Mouse (Mus musculus): Measurements from ENCODE around the gene Rer1. TPM values are rescaled to one million over a fixed set of nuclear protein-coding genes. Genes with fewer than 3 reads are reported as not detected.

Rer1 gene
- polyA plus RNA-seq, 1 experiment from 2014 or later = 166 TPM

DNA sequence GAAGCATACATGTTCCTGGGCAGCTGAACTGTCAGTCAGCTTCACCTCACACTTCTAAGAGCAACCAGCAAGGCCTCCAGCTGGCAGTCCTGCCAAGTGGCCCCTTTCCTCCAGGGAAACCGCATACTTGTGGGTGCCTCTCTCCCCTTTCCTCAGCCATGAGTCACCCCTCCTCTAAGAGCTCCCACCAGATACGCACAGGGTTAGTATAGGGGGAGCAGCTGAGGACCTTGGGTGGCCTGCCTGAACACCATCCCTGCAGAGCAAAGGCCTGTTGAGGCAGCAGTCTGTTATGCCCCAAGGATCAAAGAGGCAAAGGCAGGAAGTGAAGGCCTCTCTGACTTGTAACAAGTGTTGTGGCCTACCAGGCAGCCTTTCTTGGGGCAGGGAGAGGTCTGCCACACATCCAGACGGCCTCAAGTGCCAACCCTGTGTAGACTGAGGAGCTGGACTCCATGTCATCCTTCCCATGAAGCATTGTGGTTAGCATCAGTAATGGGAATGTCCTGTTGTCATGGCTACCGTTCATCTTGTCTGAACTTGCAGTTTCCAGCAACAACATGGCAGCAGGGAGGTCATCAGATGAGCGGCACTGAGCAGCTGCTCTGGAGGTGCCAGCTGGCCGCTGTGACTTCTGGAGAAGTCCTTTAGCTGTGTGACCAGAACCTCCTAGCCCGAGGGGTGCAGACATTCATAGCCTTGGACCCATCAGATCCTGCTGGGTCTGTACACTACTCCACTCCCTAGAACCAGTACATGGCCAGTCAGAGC is 40.6 kb upstream of the Rer1 start:
- Histone ChIP-seq H3K27ac (ENCODE audit: low read depth, low read length) (0 out of 2 replicates have a peak overlapping the region, but pooled peaks have one; percentile 17), H3K4me1 (replicated peaks; ENCODE audit: control insufficient read depth, insufficient read depth, low read length) (peaks cover 5% of the 10 kb centered on the region; the same call in 1 of the 2 replicates), H3K4me2 (replicated peaks; ENCODE audit: low read depth, low read length) (no peak overlapping the region), H3K36me3 (ENCODE audit: control insufficient read depth, insufficient read depth, low read length) (no peaks in the 10 kb centered on the region), H3K27me3 (ENCODE audit: control insufficient read depth, insufficient read depth, low read length) (no peaks in the 10 kb centered on the region), H3K4me3 (ENCODE audit: low read depth, low read length) (no peak overlapping the region), H3K9ac (ENCODE audit: low read depth, low read length) (no peak overlapping the region), H3K9me3 (ENCODE audit: control insufficient read depth, low read length) (no peaks in the 10 kb centered on the region)
- DNase-seq (ENCODE audit: low spot score) (peak; percentile 44), ATAC-seq (ENCODE audit: low FRiP score) (no peak)
- 66% methylated on average over 7 of the region's 7 CpGs for WGBS

DNA sequence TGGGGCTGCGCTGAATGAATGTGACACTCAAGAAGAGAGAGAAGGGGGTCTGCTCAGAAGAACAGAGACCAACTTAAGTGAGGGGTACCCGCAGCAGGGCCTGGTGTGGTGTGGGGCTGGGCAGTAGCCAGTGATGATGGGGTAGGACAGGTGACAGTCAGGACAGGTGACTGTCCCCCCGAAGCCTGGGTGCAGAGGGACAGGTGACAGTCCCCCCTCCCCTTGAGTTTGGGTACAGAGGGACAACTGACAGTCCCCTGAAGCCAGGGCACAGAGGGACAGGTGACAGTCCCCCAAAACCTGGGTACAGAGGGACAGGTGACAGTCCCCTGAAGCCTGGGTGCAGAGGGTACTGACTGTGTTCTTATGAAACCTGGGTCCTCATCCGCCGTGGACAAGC is 40.0 kb upstream of the Rer1 start:
- WGBS = 90% methylated on average over 5 of the region's 5 CpGs

DNA sequence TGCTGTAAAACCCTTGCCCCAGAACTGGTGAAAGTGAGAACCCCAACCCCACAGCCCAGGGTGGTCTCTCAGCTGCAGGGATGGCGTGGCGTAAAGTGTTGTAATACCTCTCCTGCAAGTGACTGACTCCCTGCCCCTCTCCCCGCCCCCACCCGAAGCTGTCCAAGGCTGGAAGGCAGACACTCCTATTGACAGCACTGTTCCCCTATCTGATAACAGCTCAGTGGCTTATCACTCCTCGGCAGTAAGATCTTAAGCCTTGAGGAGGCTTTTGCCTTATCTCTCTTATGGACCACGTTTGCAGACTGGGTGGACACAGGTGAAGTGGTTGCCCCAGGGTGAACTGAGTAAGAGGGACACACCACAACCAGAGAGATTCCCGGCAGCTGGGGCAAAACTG is 39.1 kb upstream of the Rer1 start:
- H3K4me1 ChIP-seq (replicated peaks; ENCODE audit: control insufficient read depth, insufficient read depth, low read length) = peaks cover 5% of the 10 kb centered on the region; the same call in 1 of the 2 replicates
- WGBS = 61% methylated on average over 7 of the region's 7 CpGs
- DNase-seq (ENCODE audit: low spot score) = no peak

More for the DNA sequence above, 40.0 kb upstream of the Rer1 start:
- H3K27me3 ChIP-seq (ENCODE audit: control insufficient read depth, insufficient read depth, low read length) = no peaks in the 10 kb centered on the region
- H3K4me3 ChIP-seq (ENCODE audit: low read depth, low read length) = no peak overlapping the region
- 0 out of 2 replicates have a peak overlapping the region, but pooled peaks have one; percentile 17 for H3K27ac ChIP-seq (ENCODE audit: low read depth, low read length)
- H3K4me1 ChIP-seq (replicated peaks; ENCODE audit: control insufficient read depth, insufficient read depth, low read length) = peaks cover 5% of the 10 kb centered on the region; the same call in 1 of the 2 replicates
- no peak overlapping the region for H3K9ac ChIP-seq (ENCODE audit: low read depth, low read length)
- DNase-seq (ENCODE audit: low spot score) = no peak
- no peaks in the 10 kb centered on the region for H3K9me3 ChIP-seq (ENCODE audit: control insufficient read depth, low read length)
- no peak for ATAC-seq (ENCODE audit: low FRiP score)
- no peaks in the 10 kb centered on the region for H3K36me3 ChIP-seq (ENCODE audit: control insufficient read depth, insufficient read depth, low read length)
- no peak overlapping the region for H3K4me2 ChIP-seq (replicated peaks; ENCODE audit: low read depth, low read length)

DNA sequence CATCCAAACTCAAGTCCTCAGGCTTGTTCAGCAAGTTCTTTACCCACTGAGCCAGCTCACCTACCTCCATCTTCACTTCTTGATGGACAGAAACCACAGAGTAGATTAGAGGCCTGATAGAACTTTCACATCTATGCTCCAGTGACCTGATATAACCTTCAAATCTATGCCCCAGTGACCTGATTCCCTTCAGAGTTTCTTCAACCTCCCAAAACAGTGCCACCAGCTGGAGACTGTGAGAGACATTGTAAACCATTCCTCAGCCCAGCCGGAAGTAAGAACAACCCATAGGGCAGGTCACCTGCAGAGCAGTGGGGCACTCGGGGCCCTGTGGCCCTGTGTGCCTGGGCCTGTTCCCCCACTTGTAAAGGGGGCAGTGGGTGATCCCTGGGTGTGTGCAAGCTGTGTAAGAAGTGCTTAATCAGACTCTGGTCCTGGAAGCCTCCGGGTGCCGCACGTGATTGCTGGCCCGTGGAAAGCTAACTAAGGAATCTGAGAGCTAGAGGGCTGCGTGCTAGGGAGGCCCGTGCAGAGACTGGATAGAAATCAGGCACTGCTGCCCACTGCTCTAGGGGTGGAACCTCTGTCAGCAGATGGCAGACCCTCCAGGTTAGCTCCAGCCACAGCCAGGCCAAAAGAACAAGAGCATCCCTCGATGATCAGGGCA is 37.8 kb upstream of the Rer1 start:
- ATAC-seq (ENCODE audit: low FRiP score) (no peak), DNase-seq (ENCODE audit: low spot score) (no peak)
- H3K36me3 ChIP-seq (ENCODE audit: control insufficient read depth, insufficient read depth, low read length) = no peaks in the 10 kb centered on the region
- peaks cover 5% of the 10 kb centered on the region; the same call in 1 of the 2 replicates for H3K4me1 ChIP-seq (replicated peaks; ENCODE audit: control insufficient read depth, insufficient read depth, low read length)
- H3K27ac ChIP-seq (ENCODE audit: low read depth, low read length) = no peak overlapping the region
- no peak overlapping the region for H3K4me2 ChIP-seq (replicated peaks; ENCODE audit: low read depth, low read length)
- no peaks in the 10 kb centered on the region for H3K9me3 ChIP-seq (ENCODE audit: control insufficient read depth, low read length)
- H3K9ac ChIP-seq (ENCODE audit: low read depth, low read length) = no peak overlapping the region
- no peak overlapping the region for H3K4me3 ChIP-seq (ENCODE audit: low read depth, low read length)
- WGBS = 76% methylated on average over 9 of the region's 9 CpGs
- H3K27me3 ChIP-seq (ENCODE audit: control insufficient read depth, insufficient read depth, low read length) = no peaks in the 10 kb centered on the region

More for the DNA sequence above, 39.1 kb upstream of the Rer1 start:
- no peak for ATAC-seq (ENCODE audit: low FRiP score)
- no peaks in the 10 kb centered on the region for H3K9me3 ChIP-seq (ENCODE audit: control insufficient read depth, low read length)
- no peak overlapping the region for H3K9ac ChIP-seq (ENCODE audit: low read depth, low read length)
- H3K36me3 ChIP-seq (ENCODE audit: control insufficient read depth, insufficient read depth, low read length) = no peaks in the 10 kb centered on the region
- no peaks in the 10 kb centered on the region for H3K27me3 ChIP-seq (ENCODE audit: control insufficient read depth, insufficient read depth, low read length)
- no peak overlapping the region for H3K27ac ChIP-seq (ENCODE audit: low read depth, low read length)
- no peak overlapping the region for H3K4me3 ChIP-seq (ENCODE audit: low read depth, low read length)
- H3K4me2 ChIP-seq (replicated peaks; ENCODE audit: low read depth, low read length) = no peak overlapping the region

DNA sequence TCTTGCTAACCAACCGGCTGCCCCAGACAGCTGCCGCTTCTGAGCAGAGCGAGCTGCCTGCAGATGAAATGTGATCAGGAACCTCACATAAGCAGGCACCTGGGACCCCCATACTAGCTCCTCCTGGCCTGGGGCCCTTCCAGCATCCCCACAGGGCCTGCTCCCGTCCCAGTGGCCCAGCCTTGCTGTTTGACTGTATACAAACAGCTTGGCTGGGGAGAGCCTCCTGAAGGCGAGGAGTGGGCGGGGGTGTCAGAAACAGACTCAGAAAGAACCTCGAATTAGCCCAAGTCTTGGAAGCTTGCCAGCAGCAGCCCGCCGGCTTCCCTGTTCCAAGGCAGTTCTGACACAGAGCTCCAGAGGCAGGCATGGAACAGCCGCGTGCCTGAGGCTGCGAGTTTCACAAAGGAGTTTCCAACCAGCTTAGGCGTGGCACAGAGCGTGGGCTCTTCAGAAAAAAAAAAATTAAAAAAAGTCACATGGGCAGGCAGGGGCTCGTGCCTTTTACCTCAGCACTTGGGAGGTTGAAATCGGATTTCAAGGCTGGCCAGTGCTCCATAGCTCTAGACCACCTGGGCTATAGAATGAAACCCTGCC is 36.4 kb upstream of the Rer1 start:
- no peak for ATAC-seq (ENCODE audit: low FRiP score)
- H3K4me2 ChIP-seq (replicated peaks; ENCODE audit: low read depth, low read length) = no peak overlapping the region
- no peaks in the 10 kb centered on the region for H3K9me3 ChIP-seq (ENCODE audit: control insufficient read depth, low read length)
- no peak overlapping the region for H3K4me3 ChIP-seq (ENCODE audit: low read depth, low read length)
- peak overlapping the region; percentile 34; the same call in 1 of the 2 replicates for H3K9ac ChIP-seq (ENCODE audit: low read depth, low read length)
- no peaks in the 10 kb centered on the region for H3K36me3 ChIP-seq (ENCODE audit: control insufficient read depth, insufficient read depth, low read length)
- peaks cover 5% of the 10 kb centered on the region; the same call in 1 of the 2 replicates for H3K4me1 ChIP-seq (replicated peaks; ENCODE audit: control insufficient read depth, insufficient read depth, low read length)
- WGBS = 47% methylated on average over 16 of the region's 16 CpGs
- H3K27ac ChIP-seq (ENCODE audit: low read depth, low read length) = peak overlapping the region; percentile 58
- H3K27me3 ChIP-seq (ENCODE audit: control insufficient read depth, insufficient read depth, low read length) = no peaks in the 10 kb centered on the region
- peak; percentile 65 for DNase-seq (ENCODE audit: low spot score)

DNA sequence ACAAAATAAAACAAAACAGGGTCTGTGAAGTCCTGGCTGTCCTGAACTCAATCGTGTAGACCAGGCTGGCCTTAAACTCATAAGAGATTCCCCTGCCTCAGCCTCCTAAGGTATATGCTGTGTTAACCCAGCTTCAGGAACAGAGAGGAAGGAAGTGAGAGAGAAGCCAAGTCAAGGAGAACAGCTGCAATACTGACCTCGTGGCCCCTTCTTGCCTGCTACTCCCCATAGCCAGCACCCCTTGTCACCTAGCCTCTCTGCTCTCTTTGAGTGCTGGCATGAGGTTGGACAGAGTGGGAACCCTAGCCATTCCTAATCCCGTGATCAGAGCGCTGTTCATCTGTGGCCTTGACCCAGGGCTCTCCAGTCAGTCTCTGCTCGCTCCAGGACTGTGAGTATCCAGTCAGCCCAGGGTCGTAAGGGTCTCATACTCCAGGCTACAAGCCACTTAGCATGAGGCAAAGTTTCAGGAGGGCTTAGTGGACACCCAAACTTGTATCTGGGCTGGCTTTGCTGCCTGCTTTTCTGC is 35.8 kb upstream of the Rer1 start:
- Histone ChIP-seq H3K9ac (ENCODE audit: low read depth, low read length) (no peak overlapping the region), H3K4me3 (ENCODE audit: low read depth, low read length) (no peak overlapping the region), H3K9me3 (ENCODE audit: control insufficient read depth, low read length) (no peaks in the 10 kb centered on the region), H3K4me2 (replicated peaks; ENCODE audit: low read depth, low read length) (no peak overlapping the region), H3K27ac (ENCODE audit: low read depth, low read length) (peak overlapping the region; percentile 58), H3K36me3 (ENCODE audit: control insufficient read depth, insufficient read depth, low read length) (no peaks in the 10 kb centered on the region), H3K4me1 (replicated peaks; ENCODE audit: control insufficient read depth, insufficient read depth, low read length) (peaks cover 5% of the 10 kb centered on the region; the same call in 1 of the 2 replicates), H3K27me3 (ENCODE audit: control insufficient read depth, insufficient read depth, low read length) (no peaks in the 10 kb centered on the region)
- ATAC-seq (ENCODE audit: low FRiP score) = no peak
- WGBS = 82% methylated on average over 6 of the region's 6 CpGs
- no peak for DNase-seq (ENCODE audit: low spot score)

DNA sequence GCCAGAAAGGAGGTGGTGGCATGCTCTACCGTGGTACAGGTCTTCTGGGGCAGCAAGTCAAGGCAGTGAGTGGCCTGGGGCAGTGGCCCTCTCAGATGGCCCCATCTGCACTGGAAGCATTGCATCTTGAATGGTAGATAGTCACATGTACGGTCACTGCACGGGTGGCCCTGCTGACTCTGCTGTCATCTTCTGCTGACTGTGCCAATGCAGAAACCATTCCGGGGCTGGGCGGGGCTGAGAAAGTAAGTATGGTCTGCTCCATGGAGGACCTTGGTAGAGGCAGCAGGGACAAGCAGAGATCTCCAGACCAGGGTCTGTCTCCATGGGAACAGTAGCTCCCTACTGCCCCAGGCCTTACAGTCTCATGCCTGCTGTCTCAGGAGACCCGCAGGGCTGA is 35.0 kb upstream of the Rer1 start:
- Histone ChIP-seq H3K4me1 (replicated peaks; ENCODE audit: control insufficient read depth, insufficient read depth, low read length) (peaks cover 3% of the 10 kb centered on the region; the same call in 1 of the 2 replicates), H3K4me2 (replicated peaks; ENCODE audit: low read depth, low read length) (no peak overlapping the region), H3K9me3 (ENCODE audit: control insufficient read depth, low read length) (no peaks in the 10 kb centered on the region), H3K27ac (ENCODE audit: low read depth, low read length) (no peak overlapping the region), H3K36me3 (ENCODE audit: control insufficient read depth, insufficient read depth, low read length) (no peaks in the 10 kb centered on the region), H3K9ac (ENCODE audit: low read depth, low read length) (no peak overlapping the region), H3K4me3 (ENCODE audit: low read depth, low read length) (no peak overlapping the region), H3K27me3 (ENCODE audit: control insufficient read depth, insufficient read depth, low read length) (no peaks in the 10 kb centered on the region)
- ATAC-seq (ENCODE audit: low FRiP score) = no peak
- no peak for DNase-seq (ENCODE audit: low spot score)
- 81% methylated on average over 6 of the region's 6 CpGs for WGBS

DNA sequence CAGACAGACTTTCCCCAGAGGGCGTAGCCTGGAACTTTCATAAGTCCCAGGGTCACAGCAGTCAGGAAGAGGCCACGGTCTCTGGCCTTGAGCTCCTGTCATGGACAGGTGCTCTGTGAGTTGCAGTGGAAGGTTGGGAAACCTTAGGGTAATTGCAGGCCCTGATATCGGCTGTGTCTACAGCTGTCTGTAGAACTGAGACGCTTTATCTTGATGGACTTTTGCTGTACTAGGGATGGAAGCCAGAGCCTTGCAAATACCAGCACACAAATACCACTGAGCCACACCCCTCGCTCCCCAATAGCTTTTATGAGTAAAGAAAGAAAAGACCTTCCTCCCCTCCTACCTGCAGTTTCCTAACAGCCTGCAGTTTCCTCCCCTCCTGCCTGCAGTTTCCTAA is 34.4 kb upstream of the Rer1 start:
- no peak for DNase-seq (ENCODE audit: low spot score)
- Histone ChIP-seq H3K4me2 (replicated peaks; ENCODE audit: low read depth, low read length) (no peak overlapping the region), H3K4me3 (ENCODE audit: low read depth, low read length) (no peak overlapping the region), H3K27me3 (ENCODE audit: control insufficient read depth, insufficient read depth, low read length) (no peaks in the 10 kb centered on the region), H3K4me1 (replicated peaks; ENCODE audit: control insufficient read depth, insufficient read depth, low read length) (peaks cover 3% of the 10 kb centered on the region; the same call in 1 of the 2 replicates), H3K9ac (ENCODE audit: low read depth, low read length) (no peak overlapping the region), H3K36me3 (ENCODE audit: control insufficient read depth, insufficient read depth, low read length) (no peaks in the 10 kb centered on the region), H3K27ac (ENCODE audit: low read depth, low read length) (no peak overlapping the region), H3K9me3 (ENCODE audit: control insufficient read depth, low read length) (no peaks in the 10 kb centered on the region)
- 86% methylated on average over 5 of the region's 5 CpGs for WGBS
- ATAC-seq (ENCODE audit: low FRiP score) = no peak
